7 mouse cellular contexts compared by ENCODE assay signal in the genomic region with DNA sequence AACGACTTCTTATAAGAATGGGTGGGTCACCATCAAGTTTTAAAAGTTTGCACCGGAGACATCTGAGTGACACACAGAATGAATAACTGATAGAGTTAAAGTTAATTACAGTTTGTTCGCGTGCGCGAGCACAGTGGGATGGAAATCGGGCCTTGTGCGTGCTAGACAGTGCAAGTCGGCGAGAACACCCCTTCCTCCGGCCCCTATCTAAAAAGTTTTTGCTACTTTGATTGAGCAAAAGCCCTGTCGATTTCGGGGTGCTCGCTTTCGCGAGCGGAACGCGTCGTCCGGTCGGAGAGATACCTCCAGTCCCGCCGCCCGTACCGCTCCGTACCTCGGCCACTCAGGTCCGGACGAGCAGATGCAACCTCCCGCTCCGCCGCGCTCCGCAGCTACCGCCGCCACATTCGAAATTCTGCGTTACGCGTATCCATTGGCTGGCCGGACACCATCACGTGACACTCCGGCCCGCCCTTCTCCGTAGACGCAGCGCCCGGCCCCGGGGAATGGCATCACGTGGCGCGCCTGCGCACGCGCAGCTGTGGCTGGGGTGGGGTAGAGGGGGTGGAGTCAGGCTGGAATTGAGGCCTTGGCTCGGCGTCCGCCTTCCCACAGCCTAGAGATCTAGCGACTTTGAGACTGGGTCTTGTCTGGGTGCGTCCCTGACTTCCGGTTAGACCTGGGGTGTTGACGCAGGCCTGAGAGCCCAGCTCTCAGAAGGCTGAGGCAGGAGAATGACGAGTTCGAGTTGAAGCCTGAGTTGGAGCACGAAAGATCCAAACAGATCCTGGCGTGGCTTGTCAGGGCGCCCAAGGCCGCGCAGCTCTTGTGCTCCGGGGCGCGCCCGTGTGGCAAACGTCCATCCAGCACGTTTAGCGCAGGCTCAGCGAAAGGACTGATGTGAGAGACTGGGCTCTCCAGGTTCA. TPM values are rescaled to one million over a fixed set of nuclear protein-coding genes. Genes with fewer than 3 reads are reported as not detected.
DNase-seq lines count a peak whose midpoint lies in the region; ATAC-seq and TF ChIP-seq lines count a peak whose summit lies in the region.

A gene (minus strand): TSS at position 457 of the 926 bp plus-strand sequence.

- H3K9me3 ChIP-seq in embryonic facial prominence, embryonic 10.5 days: no peaks in the 10 kb centered on the region
- no peaks in the 10 kb centered on the region for H3K9me3 ChIP-seq in intestine, postnatal 0 days (ENCODE audit: control insufficient read depth)
- H3K9me3 ChIP-seq in midbrain, embryonic 12.5 days: no peaks in the 10 kb centered on the region

- peak; percentile 98 for DNase-seq in adrenal gland, postnatal 10 days
- DNase-seq in embryonic facial prominence, embryonic 10.5 days (ENCODE audit: low spot score): peak; percentile 99
- DNase-seq in gonadal fat pad, adult 2 months (ENCODE audit: low read depth): peak; percentile 68
- peak; percentile 98 for DNase-seq in left cerebral cortex, postnatal 4 days

- peak within 1 kb of the TSS; percentile 71 for H3K9ac ChIP-seq in intestine, postnatal 0 days (ENCODE audit: low read depth, low read length)
- H3K9ac ChIP-seq in midbrain, embryonic 12.5 days (replicated peaks): peak within 1 kb of the TSS; percentile 59

- no peaks in the 10 kb centered on the region for H3K27me3 ChIP-seq in embryonic facial prominence, embryonic 10.5 days (replicated peaks; ENCODE audit: low read depth, poor library complexity, severe bottlenecking)
- no peaks in the 10 kb centered on the region for H3K27me3 ChIP-seq in intestine, postnatal 0 days (replicated peaks; ENCODE audit: control insufficient read depth, insufficient read depth, low read length)
- H3K27me3 ChIP-seq in midbrain, embryonic 12.5 days: no peaks in the 10 kb centered on the region
- H3K27me3 ChIP-seq in small intestine, adult 2 months (ENCODE audit: control insufficient read depth, insufficient read depth, low read length): no peaks in the 10 kb centered on the region

- H3K27ac ChIP-seq in embryonic facial prominence, embryonic 10.5 days (replicated peaks): peak within 1 kb of the TSS; percentile 95
- peak within 1 kb of the TSS; percentile 98 for H3K27ac ChIP-seq in intestine, postnatal 0 days (ENCODE audit: low read depth, low read length)
- peak within 1 kb of the TSS; percentile 97 for H3K27ac ChIP-seq in midbrain, embryonic 12.5 days (replicated peaks)
- peak within 1 kb of the TSS; percentile 97 for H3K27ac ChIP-seq in small intestine, adult 2 months (ENCODE audit: insufficient read depth, low read depth, low read length)

- intact Hi-C loops in left cerebral cortex, postnatal 4 days (cut with DNase I): no loop called here

- peaks cover 34% of the 10 kb centered on the region for H3K36me3 ChIP-seq in embryonic facial prominence, embryonic 10.5 days (replicated peaks)
- H3K36me3 ChIP-seq in intestine, postnatal 0 days (ENCODE audit: control insufficient read depth, insufficient read depth): peaks cover 7% of the 10 kb centered on the region; the same call in 1 of the 2 replicates
- peaks cover 9% of the 10 kb centered on the region; the same call in 1 of the 2 replicates for H3K36me3 ChIP-seq in midbrain, embryonic 12.5 days
- peaks cover 4% of the 10 kb centered on the region; the same call in 1 of the 2 replicates for H3K36me3 ChIP-seq in small intestine, adult 2 months (ENCODE audit: control insufficient read depth, insufficient read depth, low read length)

- peaks cover 18% of the 10 kb centered on the region for H3K4me1 ChIP-seq in embryonic facial prominence, embryonic 10.5 days
- H3K4me1 ChIP-seq in intestine, postnatal 0 days (replicated peaks; ENCODE audit: control insufficient read depth, insufficient read depth, low read length): peaks cover 4% of the 10 kb centered on the region; the same call in 1 of the 2 replicates
- peaks cover 12% of the 10 kb centered on the region; the same call in 1 of the 2 replicates for H3K4me1 ChIP-seq in midbrain, embryonic 12.5 days
- no peaks in the 10 kb centered on the region for H3K4me1 ChIP-seq in small intestine, adult 2 months (ENCODE audit: control insufficient read depth, insufficient read depth, insufficient read length, low read length)

- peak; percentile 99 for ATAC-seq in intestine, postnatal 0 days
- peak; percentile 99 for ATAC-seq in midbrain, embryonic 12.5 days (ENCODE audit: low FRiP score, low read depth)

- under 1% methylated on average over 78 of the region's 78 CpGs for WGBS in embryonic facial prominence, embryonic 10.5 days
- WGBS in intestine, postnatal 0 days: under 1% methylated on average over 78 of the region's 78 CpGs
- under 1% methylated on average over 78 of the region's 78 CpGs for whole genome bisulfite sequencing in midbrain, embryonic 12.5 days
- WGBS in small intestine, adult 2 months: under 1% methylated on average over 78 of the region's 78 CpGs

- H3K4me3 ChIP-seq in embryonic facial prominence, embryonic 10.5 days: peak within 1 kb of the TSS; percentile 75
- H3K4me3 ChIP-seq in intestine, postnatal 0 days (ENCODE audit: low read depth, low read length): peak within 1 kb of the TSS; percentile 61
- peak within 1 kb of the TSS; percentile 63 for H3K4me3 ChIP-seq in midbrain, embryonic 12.5 days
- H3K4me3 ChIP-seq in small intestine, adult 2 months (ENCODE audit: low read depth, low read length): peak within 1 kb of the TSS; percentile 71

- TF ChIP-seq POLR2A in small intestine, adult 2 months (IDR thresholded peaks at IDR 0.05; ENCODE audit: low read depth, low read length): peak; percentile 78; the same call in 1 of the 2 replicates

- peak within 1 kb of the TSS; percentile 75 for H3K4me2 ChIP-seq in intestine, postnatal 0 days (replicated peaks; ENCODE audit: low read depth)
- peak within 1 kb of the TSS; percentile 59 for H3K4me2 ChIP-seq in midbrain, embryonic 12.5 days (replicated peaks)

- TF ChIP-seq CTCF in intestine, postnatal 0 days (IDR thresholded peaks at IDR 0.05; ENCODE audit: low read depth): peak; percentile 79
- peak; percentile 36; the same call in 1 of the 2 replicates for TF ChIP-seq CTCF in small intestine, adult 2 months (IDR thresholded peaks at IDR 0.05; ENCODE audit: extremely low read depth, insufficient read length, insufficient replicate concordance, low read depth, low read length)

RNA-seq across cellular contexts. Expression of the gene that starts here (rescaled TPM):
- 1 to 10 TPM; 4.6 to 4.9 TPM for total RNA-seq in adrenal gland, postnatal 10 days (2021)
- 42.0 and 43.2 TPM in 2 replicates for polyA plus RNA-seq in embryonic facial prominence, embryonic 10.5 days (2016; fragmentation: Nextera tagmentation; extraction: Ambion mirVana)
- polyA plus RNA-seq in gonadal fat pad, adult 2 months (2012; rRNA removed): 0.16 and 0.19 TPM in 2 replicates
- 11.8 and 13.0 TPM in 2 replicates for polyA plus RNA-seq in intestine, postnatal 0 days (2015; fragmentation: Nextera tagmentation; extraction: Ambion mirVana)
- 1 to 10 TPM; 1.9 to 2.2 TPM for total RNA-seq in left cerebral cortex, postnatal 4 days (2021)
- polyA plus RNA-seq in midbrain, embryonic 12.5 days (2016; fragmentation: Nextera tagmentation; extraction: Ambion mirVana): 39.5 and 41.8 TPM in 2 replicates
- 0.24 and 0.39 TPM in 2 replicates for polyA plus RNA-seq in small intestine, adult 2 months (2012; rRNA removed)

Comparison
In these comparisons a context has a peak if more than half of its experiments do, and no peak if none do; other contexts are left out.
1. Peak in every context shown above with its lines: DNase-seq, ATAC-seq, H3K4me3 ChIP-seq and H3K27ac ChIP-seq.
2. Peak in DNase-seq in gonadal fat pad, adult 2 months; RNA of the gene not detected or under 1 TPM.